Mouse (Mus musculus) R1 (cell line): ENCODE measurements around the gene Gm49661.
A peak's percentile ranks its signal among the peaks of the same experiment; 100 is the strongest.

ENCODE experiments used
- DNase-seq: peaks from one replicate; pipeline ENCODE4 v3.0.0-alpha.2; 2018; ENCODE audit warnings: low read depth, low spot score

Gm49661 gene

DNA sequence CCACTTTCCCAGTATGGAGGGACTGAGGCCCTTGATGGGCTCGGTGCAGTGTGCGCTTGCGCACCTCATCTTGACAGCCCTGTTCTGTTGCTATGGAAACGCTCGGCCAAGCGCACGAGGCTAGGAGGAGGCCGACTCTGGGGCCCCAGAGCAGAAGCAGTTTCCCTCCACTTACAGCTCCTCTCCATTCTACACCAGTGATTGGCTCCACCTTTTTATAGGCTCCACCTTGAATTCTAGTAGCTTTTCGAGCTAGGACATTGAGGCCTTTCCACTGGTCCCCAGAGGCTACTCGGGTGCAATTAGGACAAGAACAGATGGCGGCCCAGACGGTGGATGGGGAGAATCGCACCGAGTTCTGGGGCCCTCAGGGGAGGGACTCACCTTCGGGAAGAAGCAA lies 34.4 kb downstream of the Gm49661 start:
- peak; percentile 93 for DNase-seq

DNA sequence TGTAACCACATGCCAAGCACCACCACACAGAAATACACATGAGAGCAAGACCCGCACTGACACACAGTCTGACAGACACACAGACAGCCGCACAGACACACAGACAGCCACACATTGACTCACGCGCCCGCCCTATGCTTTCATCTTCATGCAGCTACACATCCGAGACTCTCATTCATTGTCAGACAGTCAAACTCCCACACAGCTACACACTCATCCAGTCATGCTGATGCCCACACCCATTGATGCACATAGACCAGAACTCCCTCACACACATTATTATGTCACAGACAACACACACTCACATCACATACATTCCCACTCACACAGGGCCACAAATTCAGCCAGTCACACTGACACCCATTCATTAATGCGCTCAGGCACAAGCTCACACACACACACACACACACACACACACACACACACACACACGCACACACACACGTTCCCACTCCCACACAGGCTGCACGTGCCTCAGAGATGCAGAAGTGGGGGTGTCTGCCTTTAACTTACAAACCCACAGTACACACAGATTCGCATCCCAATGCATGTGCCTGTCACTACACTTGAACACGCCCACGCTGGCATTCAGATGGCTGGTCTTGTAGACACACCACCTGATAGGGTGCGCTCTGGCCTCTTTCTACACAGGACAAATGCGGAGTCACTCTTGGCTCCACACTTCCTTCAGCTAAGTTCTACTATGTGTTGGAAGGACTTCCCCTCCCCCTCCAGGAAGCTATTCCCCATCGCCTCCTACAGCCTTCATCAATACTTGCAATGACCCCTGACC lies 35.3 kb downstream of the Gm49661 start:
- no peak for DNase-seq

DNA sequence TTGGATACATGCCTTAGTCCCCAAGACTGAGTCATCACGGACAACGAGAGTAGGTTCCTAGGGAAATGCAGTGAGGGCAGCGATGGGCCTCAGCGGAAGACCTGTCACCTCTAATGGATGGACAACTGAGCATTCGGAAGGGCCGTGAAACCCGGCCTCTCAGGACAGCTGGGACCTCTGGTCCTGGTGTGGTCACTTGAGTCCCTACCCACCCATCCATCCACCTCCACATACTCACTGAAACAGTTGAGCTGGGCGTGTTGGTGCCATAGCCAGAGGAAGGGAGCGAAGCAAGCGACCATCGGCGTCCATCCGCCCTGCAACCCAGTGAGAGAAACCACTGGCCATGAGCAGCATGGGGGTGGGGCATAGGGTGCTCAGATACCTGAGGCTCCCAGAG lies 38.7 kb downstream of the Gm49661 start:
- DNase-seq, result no peak

DNA sequence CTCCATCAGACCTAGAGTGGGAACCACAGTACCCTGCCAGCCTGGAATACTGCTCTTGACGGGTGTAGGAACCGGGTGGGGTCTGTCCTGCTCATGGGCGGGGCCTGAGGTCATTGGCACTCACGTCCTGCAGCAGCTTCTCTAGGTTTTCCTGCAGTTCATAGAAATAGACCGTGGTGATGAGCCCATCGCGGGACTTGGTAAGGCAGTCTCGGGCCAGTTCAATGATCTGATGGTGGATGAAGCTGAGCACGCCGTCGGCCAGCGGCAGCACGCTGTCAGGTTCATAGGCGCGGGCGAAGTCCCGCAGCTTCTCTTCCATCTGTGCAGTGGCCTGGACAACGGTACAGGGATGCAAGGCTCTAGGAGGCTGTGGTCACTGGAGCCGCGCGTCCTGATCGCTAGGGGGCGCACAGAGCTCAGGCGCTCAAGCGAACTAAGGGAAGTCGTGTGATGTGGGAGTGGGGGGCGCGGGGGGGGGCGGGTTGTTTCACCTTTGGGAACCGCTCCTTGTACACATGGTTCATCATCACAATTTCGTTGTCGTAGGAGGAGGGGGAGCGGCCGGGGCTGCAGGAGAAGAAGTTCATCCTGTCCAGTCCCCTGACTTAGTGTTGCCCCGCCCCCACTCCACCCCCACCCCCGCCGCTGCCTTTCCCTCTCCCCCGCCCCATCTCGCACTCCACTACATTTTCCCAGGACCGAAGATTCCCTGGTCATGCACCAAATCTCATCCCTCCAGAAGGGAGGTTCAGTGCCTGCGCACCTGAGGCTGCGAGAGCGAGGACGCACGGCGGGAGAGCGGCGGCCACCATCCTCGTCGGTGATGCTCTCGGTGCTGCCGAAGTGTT lies 40.6 kb downstream of the Gm49661 start:
- DNase-seq, result peak; percentile 73

DNA sequence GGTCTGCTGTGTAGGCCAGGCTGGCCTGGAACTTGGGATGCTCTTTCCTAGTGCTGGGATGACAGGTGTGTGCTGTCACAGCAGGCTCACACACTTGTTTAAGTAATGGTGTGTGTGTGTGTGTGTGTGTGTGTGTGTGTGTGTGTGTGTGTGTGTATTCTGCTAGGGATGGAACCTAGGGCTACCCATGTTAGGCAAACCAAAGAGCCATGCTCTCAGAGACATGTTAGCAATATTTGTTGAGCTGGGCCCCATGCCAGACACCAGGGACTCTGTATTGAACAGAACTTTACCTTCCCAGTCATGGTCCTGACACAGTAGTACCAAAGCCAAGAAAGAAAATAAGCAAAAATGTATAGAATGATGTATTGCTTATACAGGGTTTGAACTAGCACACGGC lies 41.7 kb downstream of the Gm49661 start:
- DNase-seq, result no peak

DNA sequence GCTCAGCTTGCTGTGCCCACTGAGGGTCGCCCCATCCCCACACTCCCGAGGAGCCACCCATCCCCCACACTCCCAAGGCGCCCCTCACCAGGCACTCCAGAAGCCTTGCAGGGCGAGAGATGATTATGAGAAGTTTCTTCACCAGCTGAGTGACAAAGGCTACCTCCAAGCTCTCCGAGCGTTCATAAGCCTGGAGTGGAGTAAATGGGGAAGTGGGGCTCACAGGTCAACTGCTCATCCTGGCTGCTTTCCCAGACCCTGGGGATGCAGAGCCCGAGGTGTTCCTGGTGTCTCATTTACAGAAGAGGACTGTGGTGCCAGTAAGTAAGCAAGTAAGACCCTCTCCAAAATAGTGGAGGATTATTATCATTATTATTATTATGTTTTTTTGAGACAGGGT lies 43.7 kb downstream of the Gm49661 start:
- no peak for DNase-seq

DNA sequence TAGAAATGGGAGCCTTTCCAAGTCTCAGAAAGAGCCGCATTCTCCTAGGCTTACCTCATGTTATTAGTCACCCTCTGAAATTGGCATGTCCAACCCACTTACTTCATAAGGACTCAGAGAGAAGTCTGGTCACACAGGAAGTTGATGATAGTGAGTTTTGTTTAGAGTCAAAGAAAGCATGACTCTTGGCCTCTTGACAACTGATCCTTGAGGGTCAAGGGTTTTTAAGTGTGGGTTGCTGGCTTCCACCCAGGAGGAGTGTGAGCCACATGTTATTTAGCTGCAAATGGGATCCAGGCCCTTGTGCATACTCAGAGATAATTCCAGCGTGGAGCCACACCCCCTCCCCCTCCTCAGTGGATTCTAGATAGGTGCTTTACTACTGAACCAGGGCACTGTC lies 47.6 kb downstream of the Gm49661 start:
- no peak for DNase-seq

DNA sequence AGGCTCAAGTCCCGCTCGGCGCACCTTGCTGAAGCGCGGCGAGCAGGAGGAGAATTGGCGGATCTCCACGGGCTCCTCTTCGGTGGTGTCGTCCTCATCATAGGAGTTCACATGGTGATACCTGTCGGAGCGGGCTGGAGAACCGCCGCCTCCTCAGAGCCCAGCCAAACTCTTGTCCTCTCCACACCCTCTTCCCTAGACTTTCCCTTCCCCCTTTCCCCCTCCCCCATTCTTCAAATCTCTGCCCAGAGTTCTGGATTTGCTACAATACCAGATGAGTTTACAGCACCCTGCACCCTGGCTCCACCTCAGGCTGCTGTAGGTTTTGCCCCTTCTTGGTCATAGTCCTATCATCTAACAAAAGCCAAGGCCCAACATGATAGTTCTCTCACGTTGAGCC lies 50.6 kb downstream of the Gm49661 start:
- DNase-seq, result peak; percentile 68

DNA sequence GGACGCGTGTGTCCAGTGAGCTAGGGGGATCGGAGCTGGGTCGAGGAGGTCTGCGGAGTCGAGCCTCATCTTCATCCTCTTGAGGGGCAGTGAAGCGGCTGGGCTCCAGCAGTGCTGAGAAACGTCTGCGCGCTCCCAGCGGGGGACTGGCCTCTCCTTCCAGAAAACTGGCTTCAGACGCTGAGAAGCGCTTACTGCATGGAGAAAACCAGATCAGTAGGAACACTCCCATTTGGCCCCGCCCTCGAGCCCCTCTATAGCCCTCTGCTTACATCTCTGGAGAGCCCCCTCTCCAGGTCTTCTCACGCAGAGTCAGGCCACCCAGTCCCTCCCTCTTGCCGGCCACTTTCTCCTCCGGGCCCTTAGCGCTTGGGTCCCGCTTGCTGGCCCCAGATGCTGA lies 51.5 kb downstream of the Gm49661 start:
- peak; percentile 76 for DNase-seq
